Mouse (Mus musculus) hindbrain, embryonic 15.5 days (tissue): Measurements from ENCODE around the gene Tpm3. TPM values are rescaled to one million over a fixed set of nuclear protein-coding genes. Genes with fewer than 3 reads are reported as not detected.

Source experiments
- ATAC-seq: fragments of 200-750 bp; cut with Nextera tagmentation; 2 replicates; pipeline ENCODE4 v1.8.0; 2017; ENCODE audit warnings: low read depth, moderate number of reproducible peaks, moderate TSS enrichment; ENCODE audit not compliant: low FRiP score
- H3K27ac ChIP-seq: fragments of 300-500 bp; sonication (generic); replicated peaks from 2 replicates; pipeline ENCODE4 v1.5.1; 2015; ENCODE audit warnings: mild to moderate bottlenecking, inconsistent platforms
- H3K27me3 ChIP-seq: fragments of 300-500 bp; sonication (generic); 2 replicates; pipeline ENCODE4 v1.6.1; 2015; ENCODE audit warnings: control low read depth, inconsistent platforms
- H3K36me3 ChIP-seq: fragments of 300-500 bp; sonication (generic); 2 replicates; pipeline ENCODE4 v1.6.1; 2015; ENCODE audit warnings: control low read depth, inconsistent platforms
- H3K4me1 ChIP-seq: fragments of 300-500 bp; sonication (generic); replicated peaks from 2 replicates; pipeline ENCODE4 v1.6.1; 2015; ENCODE audit warnings: control low read depth, inconsistent platforms
- H3K4me2 ChIP-seq: fragments of 300-500 bp; sonication (generic); 2 replicates; pipeline ENCODE4 v1.6.1; 2015; ENCODE audit warnings: moderate library complexity, mild to moderate bottlenecking, inconsistent platforms
- H3K4me3 ChIP-seq: fragments of 300-500 bp; sonication (generic); 2 replicates; pipeline ENCODE4 v1.5.1; 2015; ENCODE audit warnings: mild to moderate bottlenecking, inconsistent platforms
- H3K9ac ChIP-seq: fragments of 300-500 bp; sonication (generic); 2 replicates; pipeline ENCODE4 v1.6.1; 2015; ENCODE audit warnings: inconsistent platforms
- H3K9me3 ChIP-seq: fragments of 300-500 bp; sonication (generic); 2 replicates; pipeline ENCODE4 v1.6.1; 2016; ENCODE audit warnings: control low read depth, inconsistent platforms
- WGBS: fragments of 180-500 bp; shearing (Covaris S2); methylation state at CpG from one replicate; pipeline ENCODE4 v1.1.7; 2015; 5-methylcytosine and 5-hydroxymethylcytosine counted together
- polyA plus RNA-seq: library from polyadenylated mRNA; unstranded; fragments of >200 nt; fragmentation: Nextera tagmentation; extraction: Ambion mirVana; gene quantifications from 2 replicates; pipeline ENCODE4 v1.2.1, GENCODE M21; 2015

Gene Tpm3
- polyA plus RNA-seq, 1 experiment from 2014 or later: 354 TPM

DNA sequence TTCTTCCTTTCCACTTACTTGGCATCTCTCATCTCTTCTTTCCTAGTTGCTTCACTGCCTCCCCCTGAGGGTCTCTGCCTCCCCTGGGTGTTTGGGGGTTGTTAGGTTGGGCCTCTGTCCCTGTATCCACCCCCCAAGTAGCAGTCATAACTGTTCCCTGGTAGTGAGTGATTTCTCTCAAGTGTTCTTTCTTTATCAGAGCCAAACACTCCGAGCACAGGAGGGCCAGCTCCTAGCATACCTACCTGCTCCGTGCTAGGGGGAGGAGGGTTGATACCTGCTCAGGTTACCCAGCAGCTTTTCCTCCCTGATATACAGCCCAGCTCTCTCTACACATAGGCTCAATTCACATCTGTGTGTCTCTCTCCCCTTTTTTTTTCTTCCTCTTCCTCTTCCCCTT, 16.2 kb downstream of the Tpm3 start:
- H3K4me1 ChIP-seq: peaks cover 18% of the 10 kb centered on the region
- ATAC-seq: no peak
- 98% methylated on average over 2 of the region's 2 CpGs for WGBS

DNA sequence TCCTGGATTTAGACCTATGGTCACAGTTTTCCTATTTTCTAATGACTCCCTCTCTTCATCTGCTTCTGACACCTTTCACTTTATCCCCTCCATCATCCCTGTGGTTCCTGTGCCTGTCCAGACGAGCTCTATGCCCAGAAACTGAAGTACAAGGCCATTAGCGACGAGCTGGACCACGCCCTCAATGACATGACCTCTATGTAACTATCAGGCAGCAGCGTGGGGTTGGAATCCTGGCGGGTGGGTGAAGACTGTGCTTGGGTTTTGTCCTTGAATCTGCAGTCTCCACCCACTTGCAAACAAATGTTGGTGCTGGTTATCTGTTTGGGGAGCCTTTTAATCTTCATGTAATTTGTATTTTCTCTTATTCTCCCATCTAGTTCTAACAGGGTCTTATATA, 18.4 kb downstream of the Tpm3 start:
- H3K36me3 ChIP-seq: peaks cover 77% of the 10 kb centered on the region
- H3K9ac ChIP-seq: no peak overlapping the region
- no peak for ATAC-seq
- no peak overlapping the region for H3K4me2 ChIP-seq
- no peaks in the 10 kb centered on the region for H3K4me1 ChIP-seq
- H3K27me3 ChIP-seq: no peaks in the 10 kb centered on the region
- no peaks in the 10 kb centered on the region for H3K9me3 ChIP-seq
- H3K4me3 ChIP-seq: no peak overlapping the region
- 90% methylated on average over 6 of the region's 6 CpGs for WGBS
- H3K27ac ChIP-seq: no peak overlapping the region

More for the DNA sequence above, 16.2 kb downstream of the Tpm3 start:
- Histone ChIP-seq H3K9me3 (no peaks in the 10 kb centered on the region), H3K4me2 (no peak overlapping the region), H3K4me3 (no peak overlapping the region), H3K9ac (no peak overlapping the region), H3K27ac (no peak overlapping the region), H3K36me3 (peaks cover 64% of the 10 kb centered on the region), H3K27me3 (no peaks in the 10 kb centered on the region)

DNA sequence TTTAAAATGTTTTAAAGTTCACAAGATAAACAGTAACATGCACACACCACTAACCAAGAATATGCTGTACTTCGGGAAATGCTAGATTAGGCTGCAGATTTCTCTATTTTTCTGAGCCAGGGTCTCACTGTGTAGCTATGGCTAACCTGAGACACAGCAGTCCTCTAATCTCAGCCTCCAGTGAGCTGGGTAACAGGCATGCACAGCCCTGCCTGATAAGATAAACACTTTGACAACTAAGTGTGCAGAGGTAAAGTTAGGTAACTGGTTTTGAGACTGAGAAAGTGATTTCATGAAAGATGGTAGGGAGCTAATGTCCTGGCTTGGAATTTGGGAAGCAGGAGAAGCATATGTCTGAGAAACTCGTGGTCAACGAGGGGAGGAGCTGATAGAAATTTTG, 22.0 kb downstream of the Tpm3 start:
- H3K27me3 ChIP-seq: no peaks in the 10 kb centered on the region
- 97% methylated on average over 3 of the region's 3 CpGs for WGBS
- ATAC-seq: no peak
- H3K36me3 ChIP-seq: peaks cover 65% of the 10 kb centered on the region
- H3K4me2 ChIP-seq: no peak overlapping the region
- H3K27ac ChIP-seq: no peak overlapping the region
- H3K4me3 ChIP-seq: no peak overlapping the region
- H3K9ac ChIP-seq: no peak overlapping the region
- no peaks in the 10 kb centered on the region for H3K4me1 ChIP-seq
- H3K9me3 ChIP-seq: no peaks in the 10 kb centered on the region

DNA sequence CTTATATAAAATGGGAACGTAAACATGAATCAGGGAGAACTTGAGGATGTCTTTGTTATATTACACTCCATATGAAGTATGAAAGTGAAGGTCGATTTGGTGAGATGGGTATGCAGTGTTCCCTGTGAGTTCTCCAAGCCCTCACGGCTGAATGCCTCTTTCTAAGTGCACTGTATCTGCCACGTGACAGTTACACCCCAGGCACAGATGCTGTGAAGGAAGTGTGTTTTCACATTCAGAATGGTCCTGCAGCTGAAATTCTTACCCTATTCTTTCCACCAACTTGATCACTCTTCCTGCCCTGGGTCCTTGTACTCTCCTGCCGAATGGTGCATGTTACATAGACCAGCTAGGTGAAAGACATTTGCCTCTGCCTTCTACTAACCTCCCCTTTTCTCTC, 25.5 kb downstream of the Tpm3 start:
- H3K4me2 ChIP-seq: no peak overlapping the region
- 78% methylated on average over 5 of the region's 5 CpGs for WGBS
- no peak overlapping the region for H3K4me3 ChIP-seq
- no peak overlapping the region for H3K27ac ChIP-seq
- H3K9ac ChIP-seq: no peak overlapping the region
- no peaks in the 10 kb centered on the region for H3K9me3 ChIP-seq
- H3K4me1 ChIP-seq: no peaks in the 10 kb centered on the region
- no peaks in the 10 kb centered on the region for H3K27me3 ChIP-seq
- peaks cover 36% of the 10 kb centered on the region for H3K36me3 ChIP-seq
- no peak for ATAC-seq

DNA sequence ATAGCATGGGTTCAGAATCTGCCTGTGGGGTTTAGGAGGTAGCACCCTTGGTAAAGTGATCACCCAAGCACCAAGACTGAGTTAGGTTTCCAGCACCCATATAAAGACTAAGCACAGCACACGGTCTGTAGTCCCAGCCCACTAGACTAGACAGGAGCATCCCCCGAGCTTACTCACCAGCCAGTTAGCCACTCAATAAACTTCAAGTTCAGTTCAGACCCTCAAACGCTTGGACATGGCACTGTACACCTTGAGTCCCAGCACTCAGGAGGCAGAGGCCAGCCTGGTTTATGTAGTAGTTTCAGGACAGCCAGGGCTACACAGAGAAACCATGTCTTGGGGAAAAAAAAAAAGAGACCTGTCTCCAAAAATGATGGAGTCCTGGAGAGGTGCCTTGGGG, 28.6 kb downstream of the Tpm3 start:
- H3K4me1 ChIP-seq: no peaks in the 10 kb centered on the region
- H3K9me3 ChIP-seq: no peaks in the 10 kb centered on the region
- 93% methylated on average over 3 of the region's 3 CpGs for WGBS
- H3K27ac ChIP-seq: no peak overlapping the region
- no peaks in the 10 kb centered on the region for H3K27me3 ChIP-seq
- no peak overlapping the region for H3K4me3 ChIP-seq
- no peak overlapping the region for H3K9ac ChIP-seq
- H3K36me3 ChIP-seq: peaks cover 18% of the 10 kb centered on the region
- H3K4me2 ChIP-seq: no peak overlapping the region
- ATAC-seq: no peak

DNA sequence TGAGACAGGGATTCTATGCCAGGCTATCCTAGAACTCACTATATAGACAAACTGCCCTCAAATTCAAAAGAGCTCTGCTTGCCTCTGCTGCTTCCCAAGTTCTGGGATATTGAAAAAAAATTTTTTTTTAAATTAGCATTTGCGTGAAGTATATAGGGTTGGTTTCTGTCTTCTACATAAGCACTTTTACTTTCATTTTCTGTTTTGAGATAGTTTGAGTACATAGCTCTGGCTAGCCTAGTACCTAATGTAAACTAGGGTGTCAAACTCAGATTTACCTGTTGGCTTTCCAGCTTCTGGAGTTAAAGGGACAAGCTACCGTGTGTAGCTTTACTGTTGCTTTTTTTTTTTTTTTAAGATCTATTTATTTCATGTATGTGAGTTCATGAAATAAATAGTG, 29.2 kb downstream of the Tpm3 start:
- H3K9me3 ChIP-seq: no peaks in the 10 kb centered on the region
- H3K4me2 ChIP-seq: no peak overlapping the region
- no peak overlapping the region for H3K9ac ChIP-seq
- WGBS: 96% methylated on average over 2 of the region's 2 CpGs
- H3K4me3 ChIP-seq: no peak overlapping the region
- H3K27ac ChIP-seq: no peak overlapping the region
- ATAC-seq: no peak
- peaks cover 18% of the 10 kb centered on the region for H3K36me3 ChIP-seq
- H3K27me3 ChIP-seq: no peaks in the 10 kb centered on the region
- H3K4me1 ChIP-seq: no peaks in the 10 kb centered on the region

DNA sequence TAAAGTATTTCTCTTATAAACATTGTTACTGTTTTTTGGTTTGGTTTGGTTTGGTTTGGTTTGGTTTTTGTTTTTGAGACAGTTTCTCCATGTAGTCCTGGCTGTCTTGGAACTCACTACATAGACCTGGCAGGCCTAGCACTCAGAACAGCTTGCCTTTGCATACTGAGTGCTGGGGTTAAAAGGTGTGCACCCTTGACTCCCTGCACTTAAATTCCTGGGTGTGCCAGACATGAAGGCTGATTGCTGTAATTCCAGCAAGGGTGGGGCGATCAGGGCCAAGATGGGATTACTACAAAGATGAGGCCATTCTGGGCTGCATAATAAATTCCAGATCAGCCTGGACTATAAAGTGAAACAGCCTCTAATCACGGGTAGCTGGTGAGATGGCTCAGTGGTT, 29.8 kb downstream of the Tpm3 start:
- Histone ChIP-seq H3K27ac (no peak overlapping the region), H3K4me3 (no peak overlapping the region), H3K36me3 (peaks cover 18% of the 10 kb centered on the region), H3K9ac (no peak overlapping the region), H3K4me2 (no peak overlapping the region), H3K9me3 (no peaks in the 10 kb centered on the region), H3K4me1 (no peaks in the 10 kb centered on the region), H3K27me3 (no peaks in the 10 kb centered on the region)
- no peak for ATAC-seq
- WGBS: 90% methylated on average over 2 of the region's 2 CpGs

DNA sequence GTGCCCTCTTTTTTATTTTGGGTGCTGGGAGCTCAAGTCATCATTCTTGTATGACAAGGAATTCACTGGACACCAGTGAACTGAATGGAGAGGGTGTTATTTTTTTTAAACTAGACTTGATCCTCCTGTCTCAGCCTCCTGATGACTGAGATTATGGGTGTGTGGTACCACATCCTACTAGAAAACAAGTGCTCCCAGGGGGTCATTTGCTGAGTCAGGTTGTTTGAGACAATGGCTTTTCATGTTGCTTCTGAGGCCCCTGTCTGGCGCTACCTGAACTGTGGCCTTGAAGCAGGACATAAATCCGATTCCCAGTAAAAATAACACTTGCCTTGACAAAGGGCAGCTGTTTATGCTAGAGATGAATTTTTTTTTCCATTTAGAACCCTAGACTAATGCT, 30.7 kb downstream of the Tpm3 start:
- Histone ChIP-seq H3K4me2 (no peak overlapping the region), H3K27ac (no peak overlapping the region), H3K4me3 (no peak overlapping the region), H3K9ac (no peak overlapping the region), H3K9me3 (no peaks in the 10 kb centered on the region), H3K36me3 (peaks cover 12% of the 10 kb centered on the region), H3K4me1 (no peaks in the 10 kb centered on the region), H3K27me3 (no peaks in the 10 kb centered on the region)
- 93% methylated on average over 2 of the region's 2 CpGs for WGBS
- ATAC-seq: no peak

DNA sequence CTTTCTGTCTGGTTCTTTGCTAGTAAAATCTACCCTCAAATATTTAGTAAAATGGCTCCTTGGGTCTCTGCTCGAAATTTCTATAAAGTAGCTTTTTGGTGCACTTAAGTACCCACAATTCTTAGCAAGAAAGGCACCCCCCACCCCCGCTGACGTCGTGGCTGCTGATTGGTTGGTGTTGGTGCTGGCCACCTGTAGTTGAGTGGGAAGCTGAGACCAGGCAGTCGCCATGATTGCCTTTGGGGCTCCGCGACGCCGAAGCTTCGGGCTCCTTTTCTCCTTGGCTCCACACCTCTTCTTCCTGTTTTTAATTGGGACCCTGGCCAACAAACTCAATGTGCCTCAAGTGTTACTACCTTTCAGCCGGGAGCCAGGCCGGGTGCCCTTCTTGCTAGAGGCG, 31.5 kb downstream of the Tpm3 start, which contains the start of gene Nup210l:
Nup210l (plus strand) TSS at position 195 of the 400 bp plus-strand sequence.
- H3K4me2 ChIP-seq: no peak within 1 kb of the TSS
- 87% methylated on average over 13 of the region's 13 CpGs for WGBS
- no peak within 1 kb of the TSS for H3K9ac ChIP-seq
- H3K36me3 ChIP-seq: peaks cover 5% of the 10 kb centered on the region
- H3K27ac ChIP-seq: no peak within 1 kb of the TSS
- H3K27me3 ChIP-seq: no peaks in the 10 kb centered on the region
- no peak for ATAC-seq
- H3K4me3 ChIP-seq: no peak within 1 kb of the TSS
- no peaks in the 10 kb centered on the region for H3K9me3 ChIP-seq
- no peaks in the 10 kb centered on the region for H3K4me1 ChIP-seq

DNA sequence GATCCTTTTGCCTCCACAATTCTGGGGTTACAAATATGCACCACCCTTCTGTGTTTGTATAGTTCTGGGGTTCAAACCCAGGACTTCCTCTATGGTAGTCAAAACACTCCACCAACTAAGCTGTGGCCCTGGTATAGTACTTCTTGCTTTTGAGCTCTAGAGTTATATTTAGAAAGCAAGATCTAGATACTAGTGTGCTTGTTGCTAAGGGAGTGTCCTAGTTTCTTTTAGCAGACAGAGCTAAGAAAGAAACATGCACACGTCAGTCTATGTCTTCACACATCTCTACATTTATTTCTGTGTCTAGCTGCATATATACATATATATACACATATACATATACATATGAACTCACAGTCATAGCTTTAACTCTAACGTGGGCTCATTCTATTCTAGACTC, 39.3 kb downstream of the Tpm3 start:
- no peak for ATAC-seq

DNA sequence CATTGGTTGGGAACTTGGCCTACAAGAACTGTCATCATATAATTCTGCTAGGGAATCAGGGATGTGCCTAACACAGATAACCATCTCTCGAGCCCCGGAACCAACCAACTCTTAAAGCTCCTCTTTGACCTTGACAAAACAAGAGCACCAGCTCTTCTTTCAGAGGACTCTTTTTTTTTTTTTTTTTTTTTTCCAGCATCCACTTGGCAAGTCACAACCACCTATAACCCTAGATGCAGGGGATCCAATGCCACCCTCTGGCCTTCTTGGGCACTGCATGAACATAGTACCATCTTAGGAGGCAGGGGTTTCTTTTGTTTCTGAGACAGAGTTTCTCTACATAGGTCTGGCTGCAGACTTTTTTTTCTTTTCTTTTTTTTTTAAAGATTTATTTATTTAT, 41.9 kb downstream of the Tpm3 start:
- ATAC-seq: no peak
- H3K36me3 ChIP-seq: no peaks in the 10 kb centered on the region
- no peak overlapping the region for H3K4me3 ChIP-seq
- WGBS: 92% methylated on average over 2 of the region's 2 CpGs
- no peak overlapping the region for H3K9ac ChIP-seq
- H3K4me1 ChIP-seq: no peaks in the 10 kb centered on the region
- H3K27me3 ChIP-seq: no peaks in the 10 kb centered on the region
- H3K9me3 ChIP-seq: no peaks in the 10 kb centered on the region
- H3K4me2 ChIP-seq: no peak overlapping the region
- no peak overlapping the region for H3K27ac ChIP-seq

More for the DNA sequence above, 39.3 kb downstream of the Tpm3 start:
- 86% methylated on average over 2 of the region's 2 CpGs for WGBS
- no peaks in the 10 kb centered on the region for H3K36me3 ChIP-seq
- no peaks in the 10 kb centered on the region for H3K27me3 ChIP-seq
- no peaks in the 10 kb centered on the region for H3K9me3 ChIP-seq
- no peaks in the 10 kb centered on the region for H3K4me1 ChIP-seq
- no peak overlapping the region for H3K4me2 ChIP-seq
- no peak overlapping the region for H3K9ac ChIP-seq
- H3K4me3 ChIP-seq: no peak overlapping the region
- no peak overlapping the region for H3K27ac ChIP-seq

DNA sequence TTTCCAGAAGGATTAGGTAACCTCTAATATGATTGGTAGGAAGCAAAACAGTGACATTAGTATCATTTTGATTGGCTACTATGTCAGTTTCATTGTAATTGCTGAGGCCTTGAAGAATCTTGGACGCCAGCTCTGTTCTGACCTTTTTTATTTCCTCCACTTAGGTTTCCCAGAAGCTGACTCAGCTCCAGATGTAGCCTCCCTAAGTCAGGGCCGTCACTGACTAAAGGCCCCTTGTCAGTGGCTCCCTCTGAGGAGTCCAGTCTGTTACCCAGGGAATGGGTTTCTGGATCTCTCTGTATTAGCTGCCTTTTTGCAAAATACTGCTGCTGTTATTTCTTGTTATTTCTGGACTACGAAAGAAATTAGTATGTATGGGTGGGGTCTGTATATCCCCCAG, 43.1 kb downstream of the Tpm3 start:
- WGBS: 75% methylated on average over 3 of the region's 3 CpGs
- no peaks in the 10 kb centered on the region for H3K9me3 ChIP-seq
- H3K27me3 ChIP-seq: no peaks in the 10 kb centered on the region
- no peak overlapping the region for H3K9ac ChIP-seq
- ATAC-seq: no peak
- no peak overlapping the region for H3K27ac ChIP-seq
- H3K4me3 ChIP-seq: no peak overlapping the region
- no peaks in the 10 kb centered on the region for H3K4me1 ChIP-seq
- no peaks in the 10 kb centered on the region for H3K36me3 ChIP-seq
- no peak overlapping the region for H3K4me2 ChIP-seq

DNA sequence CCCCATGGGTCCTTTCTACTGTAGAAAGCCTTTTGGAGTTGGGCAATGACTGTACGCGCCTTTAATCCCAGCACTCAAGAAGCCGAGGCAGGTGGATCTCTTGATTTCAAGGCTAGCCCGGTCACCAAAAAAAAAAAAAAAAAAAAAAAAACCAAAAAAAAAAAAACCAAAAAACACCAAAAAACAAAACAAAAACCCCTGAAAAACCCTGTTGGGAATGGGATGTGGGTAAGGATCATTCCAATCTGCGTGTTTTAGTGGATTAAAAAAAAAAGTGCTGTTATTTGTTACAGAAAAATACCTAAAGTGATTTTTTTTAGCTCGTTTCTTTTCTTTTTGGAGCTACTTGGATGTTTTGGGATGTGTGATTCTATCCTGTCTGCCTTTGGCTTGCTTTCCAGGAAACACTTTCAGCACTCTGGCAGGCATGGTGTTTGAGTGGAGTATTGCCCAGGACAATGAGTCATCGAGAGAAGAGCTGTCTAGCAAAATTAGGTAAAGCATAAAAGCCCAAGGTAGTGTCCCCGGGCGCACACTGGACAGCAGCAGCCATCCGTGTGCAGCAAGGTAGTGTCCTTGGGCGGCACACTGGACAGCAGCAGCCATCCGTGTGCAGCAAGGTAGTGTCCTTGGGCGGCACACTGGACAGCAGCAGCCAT, 45.8 kb downstream of the Tpm3 start:
- Histone ChIP-seq H3K36me3 (no peaks in the 10 kb centered on the region), H3K27me3 (no peaks in the 10 kb centered on the region), H3K9me3 (no peaks in the 10 kb centered on the region), H3K27ac (no peak overlapping the region), H3K9ac (no peak overlapping the region), H3K4me2 (no peak overlapping the region), H3K4me3 (no peak overlapping the region), H3K4me1 (no peaks in the 10 kb centered on the region)
- WGBS: 92% methylated on average over 13 of the region's 13 CpGs
- no peak for ATAC-seq
